Mouse (Mus musculus) hindbrain, embryonic 10.5 days (tissue): ENCODE measurements at regions not wholly inside any gene's neighbourhood (a gene's known extent, or its start where the extent isn't known, plus 50 kb on each side); places are given as distances from the start of the nearest gene placed in this dataset.

ENCODE experiments used
- DNase-seq: peaks from one replicate; pipeline ENCODE4 v3.0.0-alpha.2; 2017; ENCODE audit warnings: low spot score
- H3K27ac ChIP-seq: fragments of 300-500 bp; sonication (generic); 2 replicates; pipeline ENCODE4 v1.5.1; 2016; ENCODE audit warnings: mild to moderate bottlenecking, moderate library complexity
- H3K27me3 ChIP-seq: fragments of 300-500 bp; sonication (generic); 2 replicates; pipeline ENCODE4 v1.6.1; 2016; ENCODE audit warnings: mild to moderate bottlenecking; ENCODE audit not compliant: poor library complexity, insufficient read depth, severe bottlenecking
- H3K36me3 ChIP-seq: fragments of 300-500 bp; sonication (generic); 2 replicates; pipeline ENCODE4 v1.6.1; 2016; ENCODE audit warnings: mild to moderate bottlenecking, moderate library complexity
- H3K4me1 ChIP-seq: fragments of 300-500 bp; sonication (generic); replicated peaks from 2 replicates; pipeline ENCODE4 v1.6.1; 2016; ENCODE audit warnings: mild to moderate bottlenecking
- H3K4me3 ChIP-seq: fragments of 300-500 bp; sonication (generic); 2 replicates; pipeline ENCODE4 v1.5.1; 2016; ENCODE audit warnings: mild to moderate bottlenecking, moderate library complexity
- H3K9me3 ChIP-seq: fragments of 300-500 bp; sonication (generic); 2 replicates; pipeline ENCODE4 v1.6.1; 2016; ENCODE audit warnings: mild to moderate bottlenecking, moderate library complexity
- WGBS: fragments of 180-500 bp; shearing (Covaris S2); methylation state at CpG from one replicate; pipeline ENCODE4 v1.1.7; 2016; 5-methylcytosine and 5-hydroxymethylcytosine counted together

- Histone ChIP-seq H3K27me3 (no peaks in the 10 kb centered on the region), H3K9me3 (no peaks in the 10 kb centered on the region), H3K27ac (no peak overlapping the region), H3K36me3 (no peaks in the 10 kb centered on the region), H3K4me1 (no peaks in the 10 kb centered on the region), H3K4me3 (no peak overlapping the region)
- WGBS: 65% methylated on average over 5 of the region's 5 CpGs
- DNase-seq: no peak
These were observed 54.9 kb upstream of the Gpc3 start for GRCm38 (mm10) chrX:52668679-52669078.

- Histone ChIP-seq H3K4me3 (no peak overlapping the region), H3K36me3 (no peaks in the 10 kb centered on the region), H3K27me3 (no peaks in the 10 kb centered on the region), H3K4me1 (peaks cover 4% of the 10 kb centered on the region; the same call in 1 of the 2 replicates), H3K27ac (no peak overlapping the region; the same call in 1 of the 2 replicates), H3K9me3 (no peaks in the 10 kb centered on the region)
- WGBS: 24% methylated on average over 5 of the region's 5 CpGs
- DNase-seq: peak; percentile 50
These were observed 65.3 kb upstream of the Gpc3 start for GRCm38 (mm10) chrX:52679045-52679444.

- no peaks in the 10 kb centered on the region for H3K9me3 ChIP-seq
- no peaks in the 10 kb centered on the region for H3K4me1 ChIP-seq
- no peak for DNase-seq
- no peak overlapping the region for H3K27ac ChIP-seq
- no peaks in the 10 kb centered on the region for H3K36me3 ChIP-seq
- no peaks in the 10 kb centered on the region for H3K27me3 ChIP-seq
- no peak overlapping the region for H3K4me3 ChIP-seq
- WGBS: 61% methylated on average over 2 of the region's 2 CpGs
These were observed 80.6 kb upstream of the Gpc3 start for GRCm38 (mm10) chrX:52694392-52694791.

GRCm38 (mm10) chrX:52699615-52700014, 85.9 kb upstream of the Gpc3 start:
- Histone ChIP-seq H3K4me3 (no peak overlapping the region), H3K4me1 (no peaks in the 10 kb centered on the region), H3K27ac (no peak overlapping the region), H3K9me3 (no peaks in the 10 kb centered on the region), H3K36me3 (no peaks in the 10 kb centered on the region), H3K27me3 (no peaks in the 10 kb centered on the region)
- 67% methylated on average over 1 of the region's 1 CpGs for WGBS
- DNase-seq: no peak

GRCm38 (mm10) chrX:52717495-52717894, 73.5 kb upstream of the Ccdc160 start:
- H3K4me1 ChIP-seq: no peaks in the 10 kb centered on the region
- no peaks in the 10 kb centered on the region for H3K36me3 ChIP-seq
- H3K27me3 ChIP-seq: no peaks in the 10 kb centered on the region
- no peak for DNase-seq
- no peaks in the 10 kb centered on the region for H3K9me3 ChIP-seq
- no peak overlapping the region for H3K27ac ChIP-seq
- WGBS: 37% methylated on average over 3 of the region's 3 CpGs
- H3K4me3 ChIP-seq: no peak overlapping the region

- no peak for DNase-seq
- peaks cover 6% of the 10 kb centered on the region; the same call in 1 of the 2 replicates for H3K36me3 ChIP-seq
- H3K27me3 ChIP-seq: no peaks in the 10 kb centered on the region
- WGBS: 85% methylated on average over 3 of the region's 3 CpGs
- H3K9me3 ChIP-seq: no peaks in the 10 kb centered on the region
- H3K4me3 ChIP-seq: no peak overlapping the region
- H3K4me1 ChIP-seq: no peaks in the 10 kb centered on the region
- H3K27ac ChIP-seq: no peak overlapping the region
These were observed 52.9 kb upstream of the Ccdc160 start for GRCm38 (mm10) chrX:52738116-52738515.
